Mouse (Mus musculus) hematopoietic stem cell, adult 5-6 weeks (primary cell): ENCODE measurements at regions not wholly inside any gene's neighbourhood (a gene's known extent, or its start where the extent isn't known, plus 50 kb on each side); places are given as distances from the start of the nearest gene placed in this dataset.

Experiments used
- ATAC-seq, 2 experiments: fragments of 125-278 bp in 1 of 2; replicated peaks in 1 of 2; 2 replicates each; pipeline ENCODE4 v1.8.0; 2016 to 2017; ENCODE audit warnings: inconsistent platforms in 2 of 2, mild to moderate bottlenecking in 2 of 2, moderate number of reproducible peaks in 2 of 2, low read depth in 1 of 2, moderate TSS enrichment in 1 of 2; ENCODE audit not compliant: low FRiP score in 2 of 2, poor library complexity in 2 of 2, severe bottlenecking in 2 of 2, insufficient read depth in 1 of 2, low TSS enrichment in 1 of 2

GRCm38 (mm10) chr14:76724826-76725225 lies 168.1 kb upstream of the Serp2 start:
- ATAC-seq, result no peak

DNA sequence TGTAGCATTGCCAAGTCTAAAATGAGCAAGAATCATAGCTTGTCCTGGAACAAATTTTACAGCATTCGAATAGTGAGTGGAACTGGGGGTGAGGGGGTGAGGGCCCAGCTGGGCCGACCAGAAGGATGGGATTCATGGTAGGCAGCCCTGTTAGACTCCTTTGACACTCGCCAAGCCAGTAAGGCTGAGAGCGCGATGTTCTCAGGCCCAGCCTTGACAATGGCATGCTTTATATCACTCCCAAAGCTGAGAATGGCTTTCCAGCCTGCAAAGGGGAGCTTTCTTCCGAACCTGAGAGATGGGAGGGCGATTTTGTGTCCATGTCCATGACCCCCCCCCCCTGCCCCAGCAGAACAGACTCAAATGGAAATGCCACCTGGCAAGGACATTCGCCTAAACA lies 167.7 kb upstream of the Serp2 start:
- no peak for ATAC-seq

- ATAC-seq, result no peak
These were observed 166.9 kb upstream of the Serp2 start for GRCm38 (mm10) chr14:76723551-76723950.

- ATAC-seq, result no peak
These were observed 165.6 kb upstream of the Serp2 start for GRCm38 (mm10) chr14:76722297-76722696.

GRCm38 (mm10) chr14:76721751-76722150 lies 165.1 kb upstream of the Serp2 start:
- peak; percentile 59 to 76; a peak in 3 of 4 replicates for ATAC-seq

DNA sequence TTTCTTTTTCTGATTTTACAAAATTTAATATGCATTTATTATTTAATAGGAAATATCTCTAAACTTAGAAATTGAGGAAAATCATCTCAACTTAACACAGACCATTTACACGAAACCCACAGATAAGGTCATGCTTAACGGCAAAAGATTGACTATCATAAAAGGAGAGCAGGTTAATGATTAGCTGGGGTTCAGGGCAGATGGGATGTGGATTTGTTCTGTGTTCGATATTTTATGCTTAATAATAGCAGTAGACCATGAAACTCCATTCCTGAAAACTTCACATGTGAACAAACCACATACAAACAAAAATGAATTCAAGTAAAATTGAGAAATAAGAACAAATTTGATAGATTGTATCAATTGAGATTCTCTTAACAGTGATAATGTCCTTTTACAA lies 160.4 kb upstream of the Serp2 start:
- no peak for ATAC-seq

DNA sequence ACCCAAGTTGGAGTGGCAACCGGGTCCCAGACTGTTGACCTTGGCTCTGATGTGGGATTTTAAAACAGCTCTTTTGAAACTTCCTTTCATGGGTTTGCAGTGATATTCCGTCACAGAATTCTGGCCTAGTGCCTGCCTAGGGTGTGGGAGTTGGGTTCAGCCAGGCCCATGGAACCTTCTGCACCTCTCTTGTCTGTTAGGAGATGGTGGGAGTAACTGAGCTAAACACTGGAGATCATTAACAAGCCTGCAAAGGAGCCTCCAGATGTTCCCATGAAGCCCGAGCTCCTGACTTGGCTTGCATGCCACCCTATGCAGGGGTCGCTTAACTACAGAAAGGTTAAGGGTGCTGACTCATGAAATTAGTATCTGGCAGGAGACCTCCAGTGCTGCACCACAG lies 158.0 kb upstream of the Serp2 start:
- no peak for ATAC-seq

- ATAC-seq, result no peak
These were observed 157.3 kb upstream of the Serp2 start for GRCm38 (mm10) chr14:76713946-76714345.

GRCm38 (mm10) chr14:76708728-76709127 lies 152.0 kb upstream of the Serp2 start:
- no peak for ATAC-seq

GRCm38 (mm10) chr14:76703373-76703764 lies 146.7 kb upstream of the Serp2 start:
- ATAC-seq, result no peak

GRCm38 (mm10) chr14:76702709-76703372 lies 146.2 kb upstream of the Serp2 start:
- ATAC-seq, result no peak

GRCm38 (mm10) chr14:76701911-76702708 lies 145.4 kb upstream of the Serp2 start:
- ATAC-seq, result 0 out of 4 replicates have a peak, but pooled peaks of 1 of the 2 experiments have one; percentile 34

DNA sequence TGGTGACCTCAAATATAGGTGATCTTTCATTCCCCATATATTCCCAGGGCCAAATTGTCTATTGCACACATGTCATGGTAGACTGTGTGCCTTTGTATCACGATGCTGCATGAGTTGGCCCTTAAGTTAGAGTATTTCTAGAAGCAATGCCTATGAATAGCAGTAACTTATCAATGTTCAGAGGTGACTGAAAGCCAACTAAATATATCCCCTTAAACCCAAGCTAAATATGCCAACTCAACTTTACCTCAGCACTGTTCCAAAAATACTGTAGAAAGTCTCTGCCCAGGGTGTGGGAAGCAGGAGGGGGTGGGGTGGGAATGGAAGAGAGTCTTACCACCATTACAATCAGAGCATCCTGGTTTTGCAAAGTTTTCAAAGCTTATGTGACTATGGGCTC lies 144.6 kb upstream of the Serp2 start:
- ATAC-seq, result no peak

GRCm38 (mm10) chr14:76700796-76701195 lies 144.1 kb upstream of the Serp2 start:
- ATAC-seq, result peak; percentile 40 to 53; a peak in 3 of 4 replicates

DNA sequence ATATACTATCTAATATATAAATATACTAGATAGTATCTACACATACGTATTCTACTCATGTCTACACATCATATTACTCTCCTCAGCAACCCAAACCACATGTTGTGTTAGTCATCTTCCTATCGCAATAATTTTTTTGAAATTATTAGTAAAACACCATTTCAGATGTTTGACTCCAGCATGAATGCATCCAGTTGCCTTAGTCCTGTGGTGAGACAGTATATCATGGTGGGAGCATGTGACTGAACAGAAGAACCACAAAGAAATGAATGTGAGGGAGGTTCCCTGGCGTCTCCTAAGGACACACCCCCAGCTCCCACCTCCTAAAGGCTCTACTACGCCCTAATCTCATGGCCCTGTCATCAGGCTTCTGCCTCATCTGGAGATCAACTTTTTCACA lies 143.5 kb upstream of the Serp2 start:
- no peak for ATAC-seq

DNA sequence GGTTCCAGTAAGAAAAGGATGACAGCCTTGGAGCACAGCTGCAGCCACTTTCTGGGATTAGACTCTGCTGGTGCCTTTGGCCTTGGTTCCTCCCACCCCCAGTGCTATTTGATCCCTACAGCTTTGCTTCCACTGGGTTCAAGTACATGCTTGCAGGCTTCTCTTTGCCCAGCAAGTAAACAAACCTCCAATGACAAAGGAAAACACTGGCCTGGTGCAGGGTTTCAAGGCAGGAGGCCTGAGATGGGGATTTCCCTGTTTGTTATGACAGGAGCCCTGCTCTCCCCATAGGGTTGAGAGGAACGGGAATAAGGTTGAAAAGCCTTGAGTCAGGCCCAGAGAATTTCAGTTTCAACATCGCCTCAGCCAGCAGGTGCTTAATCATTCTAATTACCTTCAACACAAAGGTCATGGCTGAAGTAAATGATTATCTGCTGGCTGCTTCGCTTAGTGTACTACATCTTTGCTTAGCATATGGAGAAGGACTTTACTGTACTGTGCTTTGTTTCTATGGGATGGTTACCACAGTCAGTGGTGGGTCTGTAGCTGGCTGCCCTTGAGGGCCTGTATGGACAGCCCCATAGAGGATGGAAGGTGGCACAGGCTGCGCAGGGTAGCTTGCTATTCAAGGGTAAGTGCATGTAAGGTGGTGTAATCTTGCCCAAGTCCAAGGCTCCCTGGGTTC lies 142.2 kb upstream of the Serp2 start:
- no peak for ATAC-seq

DNA sequence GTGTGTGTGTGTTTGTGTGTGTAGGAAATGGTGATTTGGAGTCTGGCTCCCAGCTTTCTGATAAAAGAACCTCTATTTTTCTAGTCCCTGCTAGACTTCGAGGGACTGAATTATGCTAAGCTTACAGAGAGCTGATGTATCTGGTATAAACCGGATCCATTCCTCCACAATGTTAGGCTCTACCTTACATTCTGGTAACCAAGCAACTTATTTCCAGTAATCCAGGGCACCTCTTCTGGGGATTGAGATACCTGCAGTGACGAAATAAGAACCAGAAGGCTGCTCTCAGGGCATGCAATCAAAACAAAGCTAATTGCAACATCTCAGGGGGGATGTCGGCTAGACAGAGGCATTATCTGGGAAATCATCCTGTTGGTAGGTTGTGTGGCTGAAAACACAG lies 140.0 kb upstream of the Serp2 start:
- no peak for ATAC-seq

DNA sequence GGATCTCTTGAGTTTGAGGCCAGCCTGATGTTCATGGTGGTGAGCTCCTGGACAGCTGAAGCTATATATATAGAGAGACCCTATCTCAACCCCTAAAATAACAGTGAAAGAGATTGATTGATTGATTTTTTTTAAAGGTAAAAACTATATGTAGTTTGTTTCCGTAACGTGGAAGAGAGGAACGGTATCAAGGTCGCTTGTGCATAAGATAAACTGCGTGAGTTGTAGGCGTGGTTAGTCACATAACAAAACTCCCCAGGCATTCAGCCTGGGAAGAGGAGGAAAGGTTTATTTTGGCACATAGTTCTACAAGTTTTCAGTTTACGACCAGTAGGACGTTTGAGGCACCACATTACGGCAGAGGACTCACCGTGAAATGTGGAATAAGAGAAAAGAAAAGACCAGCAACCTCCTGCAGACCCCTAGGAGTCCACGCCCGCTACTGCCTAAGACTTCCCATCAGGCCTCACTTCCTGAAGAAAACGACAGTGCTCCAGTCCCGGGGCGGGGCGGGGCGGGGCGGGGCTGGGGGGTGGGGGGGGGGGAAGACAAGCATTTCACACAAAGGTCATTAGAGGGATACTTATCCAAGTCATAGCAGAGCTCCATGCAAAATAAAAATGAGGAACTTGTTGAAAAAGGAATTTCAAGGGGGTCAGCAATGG lies 139.1 kb upstream of the Serp2 start:
- ATAC-seq, result no peak
